Mouse (Mus musculus) kidney, adult 10 weeks (tissue): ENCODE measurements around the gene Ifna15. TPM values are rescaled to one million over a fixed set of nuclear protein-coding genes. Genes with fewer than 3 reads are reported as not detected.

Source experiments
- polyA plus RNA-seq: library from polyadenylated mRNA; stranded (reverse); fragments of 350-450 nt; fragmentation: Illumina TruSeq; extraction: RNeasy Lipid Tissue Mini Kit (QIAGEN cat#74804); gene quantifications from one replicate; pipeline ENCODE4 v1.2.3, GENCODE M21; 2014; ENCODE audit warnings: low read depth, low replicate concordance

Gene Ifna15
- not detected for polyA plus RNA-seq

DNA sequence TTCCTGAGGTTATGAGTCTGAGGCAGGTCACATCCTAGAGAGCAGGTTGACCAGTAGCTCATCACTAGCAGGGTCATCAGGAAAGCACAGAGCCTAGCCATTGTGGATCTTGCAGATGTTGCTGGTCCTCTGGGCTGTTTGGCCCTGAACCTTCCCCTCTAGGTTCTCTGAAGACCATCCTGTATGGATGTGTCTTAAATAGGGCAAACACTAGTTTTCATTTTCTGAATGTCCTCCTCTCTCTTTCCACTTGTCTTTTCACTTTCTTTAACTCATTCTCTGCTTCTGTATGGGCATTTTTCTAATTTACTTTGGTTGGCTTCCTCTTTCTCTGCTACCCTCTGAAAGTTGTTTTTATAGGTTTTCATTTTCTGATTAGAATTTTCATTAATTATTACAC, at the start of gene Ifna15:
TSS of gene Ifna15 (minus strand) at position 101 of the 400 bp plus-strand sequence.

DNA sequence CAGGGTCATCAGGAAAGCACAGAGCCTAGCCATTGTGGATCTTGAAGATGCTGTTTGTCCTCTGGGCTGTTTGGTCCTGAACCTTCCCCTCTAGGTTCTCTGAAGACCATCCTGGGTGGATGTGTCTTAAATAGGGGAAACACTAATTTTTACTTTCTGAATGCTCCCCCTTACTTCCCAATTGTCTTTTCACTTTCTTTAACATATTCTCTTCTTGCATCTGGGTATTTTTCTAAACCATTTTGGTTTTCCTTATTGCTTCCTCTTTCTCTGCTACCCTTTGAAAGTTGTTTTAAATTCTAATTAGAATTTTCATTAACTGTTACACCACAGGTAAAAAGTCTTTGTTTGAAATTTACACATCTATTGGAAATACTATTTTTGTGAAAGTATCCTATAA, 45.2 kb upstream of the Ifna15 start, which contains the start of gene Ifna12:
TSS of gene Ifna12 (minus strand) at position 101 of the 400 bp plus-strand sequence.

DNA sequence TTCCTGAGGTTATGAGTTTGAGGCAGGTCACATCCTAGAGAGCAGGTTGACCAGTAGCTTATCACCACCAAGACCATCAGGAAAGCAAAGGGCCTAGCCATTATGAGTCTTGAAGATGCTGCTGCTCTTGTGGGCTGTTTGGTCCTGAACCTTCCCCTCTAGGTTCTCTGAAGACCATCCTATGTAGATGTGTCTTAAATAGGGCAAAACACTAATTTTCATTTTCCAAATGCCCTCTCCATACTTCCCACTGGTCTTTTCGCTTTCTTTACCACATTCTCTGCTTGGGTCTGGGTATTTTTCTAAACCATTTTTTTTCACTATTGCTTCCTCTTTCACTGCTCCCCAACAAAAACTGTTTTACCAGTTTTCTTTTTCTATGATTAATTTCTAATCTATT, 34.2 kb upstream of the Ifna15 start, which contains the start of gene Ifna9:
TSS of gene Ifna9 (minus strand) at position 101 of the 400 bp plus-strand sequence.

DNA sequence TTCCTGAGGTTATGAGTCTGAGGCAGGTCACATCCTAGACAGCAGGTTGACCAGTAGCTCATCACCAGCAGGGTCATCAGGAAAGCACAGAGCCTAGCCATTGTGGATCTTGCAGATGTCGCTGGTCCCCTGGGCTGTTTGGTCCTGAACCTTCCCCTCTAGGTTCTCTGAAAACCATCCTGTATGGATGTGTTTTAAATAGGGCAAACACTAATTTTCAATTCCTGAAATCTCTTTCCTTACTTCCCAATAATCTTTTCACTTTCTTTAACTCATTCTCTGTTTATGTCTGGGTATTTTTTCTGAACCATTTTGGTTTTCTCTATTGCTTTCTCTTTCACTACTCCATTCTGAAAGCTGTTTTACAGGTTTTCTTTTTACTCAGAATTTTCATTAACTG, 13.7 kb upstream of the Ifna15 start, which contains the start of gene Ifna14:
TSS of gene Ifna14 (minus strand) at position 101 of the 400 bp plus-strand sequence.

DNA sequence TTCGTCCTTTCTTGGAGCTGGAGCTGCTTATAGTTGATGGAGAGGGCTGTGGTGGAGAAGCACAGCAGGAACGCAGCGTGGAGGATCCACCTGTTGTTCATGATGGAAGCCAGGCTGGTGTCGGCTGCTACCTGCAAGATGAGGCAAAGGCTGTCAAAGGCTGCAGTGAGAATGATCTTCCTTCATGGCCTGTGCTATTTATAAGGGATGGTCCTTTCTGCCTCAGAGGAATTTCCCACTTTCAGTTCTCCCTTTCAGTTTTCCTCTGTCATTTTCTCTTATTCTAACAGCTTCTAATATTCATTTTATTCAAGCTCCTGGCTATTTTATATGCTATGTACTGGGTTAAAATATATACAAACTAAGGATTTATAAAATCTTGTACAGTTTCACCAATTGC, 35.4 kb downstream of the Ifna15 start, which contains the start of gene Ifnb1:
TSS of gene Ifnb1 (minus strand) at position 101 of the 400 bp plus-strand sequence.

Other genes with a start within 250 kb of the Ifna15 start
- 15.4 TPM for gene Hacd4, start 119.3 kb downstream of the Ifna15 start, polyA plus RNA-seq
- gene Ifnb1, start 35.5 kb downstream of the Ifna15 start, polyA plus RNA-seq, result not detected
- not detected for gene Ifna14, start 13.6 kb upstream of the Ifna15 start, polyA plus RNA-seq
- gene Ifna9, start 34.1 kb upstream of the Ifna15 start, polyA plus RNA-seq, result not detected
- not detected for gene Ifna12, start 45.1 kb upstream of the Ifna15 start, polyA plus RNA-seq
- gene C87499, start 76.2 kb upstream of the Ifna15 start, polyA plus RNA-seq, result not detected
- not detected for gene Ifna13, start 86.2 kb upstream of the Ifna15 start, polyA plus RNA-seq
- gene Ifna16, start 118.7 kb upstream of the Ifna15 start, polyA plus RNA-seq, result not detected
- not detected for gene Ifna2, start 125.7 kb upstream of the Ifna15 start, polyA plus RNA-seq
- not detected for gene Ifnab, start 133.1 kb upstream of the Ifna15 start, polyA plus RNA-seq
- not detected for gene Gm26566, start 163.6 kb upstream of the Ifna15 start, polyA plus RNA-seq
- gene Klhl9, start 164.2 kb upstream of the Ifna15 start, polyA plus RNA-seq, result 132 TPM
- gene Gm13271, start 196.6 kb upstream of the Ifna15 start, polyA plus RNA-seq, result not detected
- gene Gm13283, start 201.9 kb upstream of the Ifna15 start, polyA plus RNA-seq, result not detected
- gene Gm13290, start 215.6 kb upstream of the Ifna15 start, polyA plus RNA-seq, result not detected
- not detected for gene Gm13289, start 218.7 kb upstream of the Ifna15 start, polyA plus RNA-seq
- not detected for gene Gm13272, start 221.6 kb upstream of the Ifna15 start, polyA plus RNA-seq
- not detected for gene Ifnz, start 223.9 kb upstream of the Ifna15 start, polyA plus RNA-seq
- not detected for gene Gm13276, start 227.5 kb upstream of the Ifna15 start, polyA plus RNA-seq
- not detected for gene Gm13277, start 230.4 kb upstream of the Ifna15 start, polyA plus RNA-seq
- gene Gm13278, start 233.3 kb upstream of the Ifna15 start, polyA plus RNA-seq, result not detected
- not detected for gene Gm13275, start 236.2 kb upstream of the Ifna15 start, polyA plus RNA-seq
- not detected for gene Gm13279, start 239.2 kb upstream of the Ifna15 start, polyA plus RNA-seq
- not detected for gene Gm13285, start 241.4 kb upstream of the Ifna15 start, polyA plus RNA-seq
- not detected for gene Gm13287, start 245.0 kb upstream of the Ifna15 start, polyA plus RNA-seq
- not detected for gene Gm13288, start 247.3 kb upstream of the Ifna15 start, polyA plus RNA-seq